Mouse (Mus musculus): ENCODE data around the gene Igfbp3. TPM values are rescaled to one million over a fixed set of nuclear protein-coding genes. Genes with fewer than 3 reads are reported as not detected.

Gene Igfbp3
- polyA plus RNA-seq, 1 experiment: 1.8 TPM

- Histone ChIP-seq H3K4me3 (ENCODE audit: control insufficient read depth, low read depth, low read length) (no peak overlapping the region), H3K4me1 (ENCODE audit: control insufficient read depth, insufficient read depth, low read length) (peaks cover 9% of the 10 kb centered on the region), H3K27me3 (ENCODE audit: control insufficient read depth, insufficient read depth, low read length) (no peaks in the 10 kb centered on the region), H3K36me3 (ENCODE audit: control insufficient read depth, insufficient read depth, low read length) (no peaks in the 10 kb centered on the region), H3K27ac (ENCODE audit: control insufficient read depth, insufficient read depth, low read depth, low read length) (no peak overlapping the region)
- TF ChIP-seq CTCF (IDR thresholded peaks at IDR 0.05; ENCODE audit: control insufficient read depth, insufficient read depth, insufficient replicate concordance, low read depth, low read length) (no peak), POLR2A (IDR thresholded peaks at IDR 0.05; ENCODE audit: control insufficient read depth, low read depth, low read length) (no peak)
Observed at GRCm38 (mm10) chr11:7212126-7212798, 1.5 kb downstream of the Igfbp3 start.

- H3K27ac ChIP-seq (ENCODE audit: control insufficient read depth, insufficient read depth, low read depth, low read length): no peak overlapping the region
- peaks cover 9% of the 10 kb centered on the region for H3K4me1 ChIP-seq (ENCODE audit: control insufficient read depth, insufficient read depth, low read length)
- H3K27me3 ChIP-seq (ENCODE audit: control insufficient read depth, insufficient read depth, low read length): no peaks in the 10 kb centered on the region
- TF ChIP-seq CTCF (IDR thresholded peaks at IDR 0.05; ENCODE audit: control insufficient read depth, insufficient read depth, insufficient replicate concordance, low read depth, low read length) (no peak), POLR2A (IDR thresholded peaks at IDR 0.05; ENCODE audit: control insufficient read depth, low read depth, low read length) (no peak)
- H3K4me3 ChIP-seq (ENCODE audit: control insufficient read depth, low read depth, low read length): no peak overlapping the region
- no peaks in the 10 kb centered on the region for H3K36me3 ChIP-seq (ENCODE audit: control insufficient read depth, insufficient read depth, low read length)
Observed at GRCm38 (mm10) chr11:7211211-7211610, 2.5 kb downstream of the Igfbp3 start.

- H3K27me3 ChIP-seq (ENCODE audit: control insufficient read depth, insufficient read depth, low read length): no peaks in the 10 kb centered on the region
- no peaks in the 10 kb centered on the region for H3K36me3 ChIP-seq (ENCODE audit: control insufficient read depth, insufficient read depth, low read length)
- no peak overlapping the region for H3K27ac ChIP-seq (ENCODE audit: control insufficient read depth, insufficient read depth, low read depth, low read length)
- no peak overlapping the region for H3K4me3 ChIP-seq (ENCODE audit: control insufficient read depth, low read depth, low read length)
- no peak for TF ChIP-seq POLR2A (IDR thresholded peaks at IDR 0.05; ENCODE audit: control insufficient read depth, low read depth, low read length)
- peak; percentile 93 for TF ChIP-seq CTCF (IDR thresholded peaks at IDR 0.05; ENCODE audit: control insufficient read depth, insufficient read depth, insufficient replicate concordance, low read depth, low read length)
- peaks cover 9% of the 10 kb centered on the region for H3K4me1 ChIP-seq (ENCODE audit: control insufficient read depth, insufficient read depth, low read length)
Observed at GRCm38 (mm10) chr11:7210343-7210742, 3.4 kb downstream of the Igfbp3 start.

GRCm38 (mm10) chr11:7203846-7204245, 9.9 kb downstream of the Igfbp3 start:
- TF ChIP-seq CTCF (IDR thresholded peaks at IDR 0.05; ENCODE audit: control insufficient read depth, insufficient read depth, insufficient replicate concordance, low read depth, low read length) (no peak), POLR2A (IDR thresholded peaks at IDR 0.05; ENCODE audit: control insufficient read depth, low read depth, low read length) (no peak)
- H3K27me3 ChIP-seq (ENCODE audit: control insufficient read depth, insufficient read depth, low read length): no peaks in the 10 kb centered on the region
- H3K4me1 ChIP-seq (ENCODE audit: control insufficient read depth, insufficient read depth, low read length): no peaks in the 10 kb centered on the region
- no peak overlapping the region for H3K4me3 ChIP-seq (ENCODE audit: control insufficient read depth, low read depth, low read length)
- H3K36me3 ChIP-seq (ENCODE audit: control insufficient read depth, insufficient read depth, low read length): no peaks in the 10 kb centered on the region
- no peak overlapping the region for H3K27ac ChIP-seq (ENCODE audit: control insufficient read depth, insufficient read depth, low read depth, low read length)

DNA sequence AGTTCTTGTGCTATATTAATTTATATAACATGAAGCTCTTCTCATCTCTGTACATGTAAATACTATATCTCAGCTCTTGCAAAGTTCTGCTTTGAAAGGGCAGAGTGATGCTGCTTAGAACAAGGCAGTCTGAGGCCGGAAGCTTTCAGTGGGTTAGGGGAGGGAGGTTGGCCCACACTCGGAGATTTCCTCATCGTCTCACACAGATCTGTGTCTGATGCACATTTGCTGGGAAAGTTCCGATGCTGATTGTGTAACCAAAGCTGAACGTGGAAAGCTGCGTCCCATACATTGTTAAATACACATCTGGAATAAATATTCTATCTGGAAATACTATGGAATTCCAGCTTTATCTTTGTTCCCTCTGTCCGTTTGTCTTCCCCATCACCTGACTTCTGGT, 11.5 kb downstream of the Igfbp3 start:
- Histone ChIP-seq H3K4me1 (ENCODE audit: control insufficient read depth, insufficient read depth, low read length) (peaks cover 7% of the 10 kb centered on the region), H3K27ac (ENCODE audit: control insufficient read depth, insufficient read depth, low read depth, low read length) (no peak overlapping the region)

DNA sequence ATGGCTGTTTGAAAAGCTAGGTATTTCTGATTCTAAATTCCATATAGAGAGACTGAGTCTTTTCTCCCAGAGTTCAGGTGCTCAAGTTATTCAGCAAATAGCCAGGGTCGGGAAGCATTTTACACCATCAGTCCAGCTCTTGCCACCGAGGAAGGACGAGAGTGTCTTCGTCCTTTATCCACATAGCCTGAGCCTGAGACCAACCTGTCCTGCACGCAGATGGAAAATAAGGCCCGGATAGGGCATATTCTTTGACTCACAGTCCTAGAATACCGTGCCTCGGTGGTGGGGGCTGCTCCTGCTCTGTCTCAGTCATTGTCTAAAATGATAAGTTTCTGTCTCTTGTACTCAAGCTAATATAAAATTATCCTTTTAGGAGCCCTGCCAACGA, 13.3 kb downstream of the Igfbp3 start:
- H3K4me1 ChIP-seq (ENCODE audit: control insufficient read depth, insufficient read depth, low read length): peaks cover 7% of the 10 kb centered on the region
- TF ChIP-seq POLR2A (IDR thresholded peaks at IDR 0.05; ENCODE audit: control insufficient read depth, low read depth, low read length) (no peak), CTCF (IDR thresholded peaks at IDR 0.05; ENCODE audit: control insufficient read depth, insufficient read depth, insufficient replicate concordance, low read depth, low read length) (no peak)
- H3K27ac ChIP-seq (ENCODE audit: control insufficient read depth, insufficient read depth, low read depth, low read length): no peak overlapping the region
- no peaks in the 10 kb centered on the region for H3K36me3 ChIP-seq (ENCODE audit: control insufficient read depth, insufficient read depth, low read length)
- no peak overlapping the region for H3K4me3 ChIP-seq (ENCODE audit: control insufficient read depth, low read depth, low read length)
- H3K27me3 ChIP-seq (ENCODE audit: control insufficient read depth, insufficient read depth, low read length): no peaks in the 10 kb centered on the region

More for the DNA sequence above, 11.5 kb downstream of the Igfbp3 start:
- no peak overlapping the region for H3K4me3 ChIP-seq (ENCODE audit: control insufficient read depth, low read depth, low read length)
- H3K27me3 ChIP-seq (ENCODE audit: control insufficient read depth, insufficient read depth, low read length): no peaks in the 10 kb centered on the region
- H3K36me3 ChIP-seq (ENCODE audit: control insufficient read depth, insufficient read depth, low read length): no peaks in the 10 kb centered on the region
- TF ChIP-seq POLR2A (IDR thresholded peaks at IDR 0.05; ENCODE audit: control insufficient read depth, low read depth, low read length): no peak
- TF ChIP-seq CTCF (IDR thresholded peaks at IDR 0.05; ENCODE audit: control insufficient read depth, insufficient read depth, insufficient replicate concordance, low read depth, low read length): no peak

- Histone ChIP-seq H3K27ac (ENCODE audit: control insufficient read depth, insufficient read depth, low read depth, low read length) (no peak overlapping the region), H3K4me3 (ENCODE audit: control insufficient read depth, low read depth, low read length) (no peak overlapping the region), H3K27me3 (ENCODE audit: control insufficient read depth, insufficient read depth, low read length) (no peaks in the 10 kb centered on the region), H3K4me1 (ENCODE audit: control insufficient read depth, insufficient read depth, low read length) (peaks cover 7% of the 10 kb centered on the region), H3K36me3 (ENCODE audit: control insufficient read depth, insufficient read depth, low read length) (no peaks in the 10 kb centered on the region)
- TF ChIP-seq CTCF (IDR thresholded peaks at IDR 0.05; ENCODE audit: control insufficient read depth, insufficient read depth, insufficient replicate concordance, low read depth, low read length) (no peak), POLR2A (IDR thresholded peaks at IDR 0.05; ENCODE audit: control insufficient read depth, low read depth, low read length) (no peak)
Observed at GRCm38 (mm10) chr11:7199736-7200392, 13.9 kb downstream of the Igfbp3 start.
